Mouse (Mus musculus) bone marrow, adult 2 months (tissue): ENCODE data around the gene Ifitm3.

Source experiments
- CTCF ChIP-seq: fragments of 200-500 bp; IDR thresholded peaks from 2 replicates; pipeline ENCODE4 v1.5.1; 2011; ENCODE audit warnings: low read length, control low read depth; ENCODE audit not compliant: control insufficient read depth, insufficient read depth
- POLR2A ChIP-seq: fragments of 200-500 bp; IDR thresholded peaks from 2 replicates; pipeline ENCODE4 v1.6.1; 2011; ENCODE audit warnings: low read depth, mild to moderate bottlenecking, control low read depth, low read length, borderline replicate concordance; ENCODE audit not compliant: control insufficient read depth

- TF ChIP-seq CTCF (no peak), POLR2A (no peak)
These were observed 734 bp upstream of the Ifitm3 start for GRCm38 (mm10) chr7:141011238-141011770.
